Mouse (Mus musculus): Measurements from ENCODE around the gene Vmn2r76. TPM values are rescaled to one million over a fixed set of nuclear protein-coding genes. Genes with fewer than 3 reads are reported as not detected.
"Not testable (repeated sequence)": the region's sequence is repeated elsewhere in the genome, so short reads cannot be mapped to it uniquely, and the experiment has no call there.

Vmn2r76 gene
- polyA plus RNA-seq (2014; fragmentation: Nextera tagmentation; extraction: Ambion mirVana): not detected in 2 replicates

DNA sequence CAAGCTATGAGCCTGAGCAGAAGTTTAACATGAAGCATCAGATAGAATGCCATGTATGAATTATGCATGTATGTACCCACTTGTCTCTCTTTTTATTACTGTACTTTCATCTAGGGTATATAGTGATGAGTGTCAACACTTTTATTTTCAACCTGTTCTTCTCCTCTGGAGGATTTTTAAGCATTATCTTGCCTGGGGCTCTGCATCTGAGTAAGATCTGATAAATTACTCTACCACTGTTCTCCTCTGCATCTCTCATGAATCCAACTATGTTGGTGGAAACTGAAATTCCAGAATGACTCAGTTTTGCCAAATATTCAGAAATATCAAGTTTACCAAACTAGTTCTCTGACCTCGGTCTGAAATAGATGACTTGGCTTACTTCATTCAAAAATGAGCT lies at the start of gene Vmn2r76:
Gene Vmn2r76, minus strand, starts transcription at position 101 of the 400 bp plus-strand sequence.
- Histone ChIP-seq H3K9ac (ENCODE audit: low read length) (no peak within 1 kb of the TSS), H3K4me3 (ENCODE audit: low read depth, low read length) (no peak within 1 kb of the TSS), H3K27me3 (ENCODE audit: control insufficient read depth, insufficient read depth, low read length) (no peaks in the 10 kb centered on the region), H3K4me1 (replicated peaks; ENCODE audit: control insufficient read depth, insufficient read depth, low read length) (no peaks in the 10 kb centered on the region), H3K27ac (ENCODE audit: low read depth, low read length) (no peak within 1 kb of the TSS), H3K36me3 (ENCODE audit: control insufficient read depth, insufficient read depth, low read length) (no peaks in the 10 kb centered on the region), H3K9me3 (ENCODE audit: control insufficient read depth, low read length) (no peaks in the 10 kb centered on the region), H3K4me2 (ENCODE audit: low read depth, low read length, severe bottlenecking) (no peak within 1 kb of the TSS)
- ATAC-seq (replicated peaks; ENCODE audit: low FRiP score): no peak
- no peak for DNase-seq (ENCODE audit: low spot score)
- WGBS: 74% methylated on average over 1 of the region's 1 CpGs

DNA sequence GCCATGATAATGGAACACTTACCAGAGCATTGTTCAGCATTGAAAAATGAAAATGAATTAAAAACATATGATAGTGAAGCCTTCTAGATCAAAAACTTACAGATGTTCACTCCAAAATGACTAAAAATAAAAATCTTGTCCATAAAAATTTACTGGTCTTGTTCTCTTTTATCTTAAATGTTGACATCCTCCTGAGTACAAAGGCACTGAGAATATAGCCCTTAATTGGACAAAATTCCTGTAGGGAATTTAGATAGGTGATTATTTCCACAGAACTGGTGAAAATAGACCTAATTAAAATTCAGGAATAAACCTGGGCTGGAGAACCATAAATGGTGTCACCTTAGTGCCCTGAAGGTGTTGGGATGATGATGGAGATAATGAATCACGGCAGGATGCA lies 31.0 kb upstream of the Vmn2r76 start, which contains the start of gene Olfr310:
Gene Olfr310, minus strand, starts transcription at position 101 of the 400 bp plus-strand sequence.
- H3K4me2 ChIP-seq (ENCODE audit: low read depth, low read length, severe bottlenecking): no peak within 1 kb of the TSS
- no peaks in the 10 kb centered on the region for H3K27me3 ChIP-seq (ENCODE audit: control insufficient read depth, insufficient read depth, low read length)
- no peak within 1 kb of the TSS for H3K27ac ChIP-seq (ENCODE audit: low read depth, low read length)
- no peak for ATAC-seq (replicated peaks; ENCODE audit: low FRiP score)
- no peak within 1 kb of the TSS for H3K4me3 ChIP-seq (ENCODE audit: low read depth, low read length)
- no peaks in the 10 kb centered on the region for H3K9me3 ChIP-seq (ENCODE audit: control insufficient read depth, low read length)
- H3K4me1 ChIP-seq (replicated peaks; ENCODE audit: control insufficient read depth, insufficient read depth, low read length): no peaks in the 10 kb centered on the region
- H3K9ac ChIP-seq (ENCODE audit: low read length): no peak within 1 kb of the TSS
- WGBS: 70% methylated on average over 1 of the region's 1 CpGs
- DNase-seq (ENCODE audit: low spot score): no peak
- H3K36me3 ChIP-seq (ENCODE audit: control insufficient read depth, insufficient read depth, low read length): no peaks in the 10 kb centered on the region

DNA sequence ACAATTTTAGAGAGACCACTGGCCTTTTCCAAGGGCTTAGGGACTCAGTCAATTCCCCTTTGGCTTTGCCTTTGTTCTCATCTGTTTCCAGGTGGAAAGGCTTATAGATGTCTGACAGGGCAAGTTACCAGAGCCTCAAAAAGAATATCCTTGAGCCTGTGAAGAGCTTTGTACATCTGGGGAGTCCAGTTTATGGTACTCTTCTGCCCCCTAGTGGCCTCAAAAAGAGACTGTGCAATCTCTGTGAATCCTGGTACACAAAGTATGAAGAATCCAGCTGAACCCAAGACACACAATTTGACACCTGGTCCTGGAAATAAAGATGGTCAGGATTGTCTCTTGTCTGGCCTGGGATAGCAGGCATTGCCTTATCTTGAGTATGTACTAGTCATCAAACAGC lies 34.8 kb downstream of the Vmn2r76 start:
- no peak overlapping the region for H3K9ac ChIP-seq (ENCODE audit: low read length)
- DNase-seq (ENCODE audit: low spot score): no peak
- H3K4me1 ChIP-seq (replicated peaks; ENCODE audit: control insufficient read depth, insufficient read depth, low read length): no peaks in the 10 kb centered on the region
- H3K27me3 ChIP-seq (ENCODE audit: control insufficient read depth, insufficient read depth, low read length): no peaks in the 10 kb centered on the region
- H3K9me3 ChIP-seq (ENCODE audit: control insufficient read depth, low read length): no peaks in the 10 kb centered on the region
- no peaks in the 10 kb centered on the region for H3K36me3 ChIP-seq (ENCODE audit: control insufficient read depth, insufficient read depth, low read length)
- H3K4me3 ChIP-seq (ENCODE audit: low read depth, low read length): no peak overlapping the region
- no peak overlapping the region for H3K4me2 ChIP-seq (ENCODE audit: low read depth, low read length, severe bottlenecking)
- ATAC-seq (replicated peaks; ENCODE audit: low FRiP score): peak; percentile 67
- no peak overlapping the region for H3K27ac ChIP-seq (ENCODE audit: low read depth, low read length)

DNA sequence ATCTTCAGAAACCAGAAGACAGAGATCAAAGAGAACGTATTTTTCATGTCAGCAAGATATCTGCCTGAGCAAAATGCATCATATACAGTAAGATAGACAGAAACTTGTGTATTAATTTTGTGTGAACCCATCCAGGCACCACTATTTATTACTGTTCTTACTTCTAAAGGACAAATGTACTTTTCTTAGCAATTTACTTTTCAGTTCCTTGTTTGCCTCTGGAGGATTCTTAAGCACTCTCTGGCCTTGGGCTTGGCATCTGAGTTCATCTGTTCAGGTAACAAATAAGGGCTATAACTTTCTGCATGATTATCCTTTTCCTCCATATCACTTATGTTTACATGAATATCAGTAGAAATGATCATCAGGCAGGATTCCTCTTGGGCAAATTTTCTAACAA lies 74.4 kb downstream of the Vmn2r76 start, which contains the start of gene Vmn2r75:
Gene Vmn2r75, minus strand, starts transcription at position 101 of the 400 bp plus-strand sequence.
- not testable (repeated sequence) for H3K4me1 ChIP-seq (replicated peaks; ENCODE audit: control insufficient read depth, insufficient read depth, low read length); H3K36me3 ChIP-seq (ENCODE audit: control insufficient read depth, insufficient read depth, low read length); ATAC-seq (replicated peaks; ENCODE audit: low FRiP score); DNase-seq (ENCODE audit: low spot score); H3K27me3 ChIP-seq (ENCODE audit: control insufficient read depth, insufficient read depth, low read length); H3K27ac ChIP-seq (ENCODE audit: low read depth, low read length); H3K4me2 ChIP-seq (ENCODE audit: low read depth, low read length, severe bottlenecking); H3K4me3 ChIP-seq (ENCODE audit: low read depth, low read length); H3K9me3 ChIP-seq (ENCODE audit: control insufficient read depth, low read length); H3K9ac ChIP-seq (ENCODE audit: low read length)
- 59% methylated on average over 1 of the region's 1 CpGs for WGBS

Other genes with a start within 250 kb of the Vmn2r76 start
- gene Vmn2r75, start 74.5 kb downstream of the Vmn2r76 start, polyA plus RNA-seq (2014; fragmentation: Nextera tagmentation; extraction: Ambion mirVana): not detected in 2 replicates
- gene Olfr310, start 30.9 kb upstream of the Vmn2r76 start, polyA plus RNA-seq (2014; fragmentation: Nextera tagmentation; extraction: Ambion mirVana): not detected in 2 replicates
- not detected in 2 replicates for gene Olfr309, start 67.4 kb upstream of the Vmn2r76 start, polyA plus RNA-seq (2014; fragmentation: Nextera tagmentation; extraction: Ambion mirVana)
- not detected in 2 replicates for gene Olfr308, start 79.3 kb upstream of the Vmn2r76 start, polyA plus RNA-seq (2014; fragmentation: Nextera tagmentation; extraction: Ambion mirVana)
- gene Olfr307, start 91.3 kb upstream of the Vmn2r76 start, polyA plus RNA-seq (2014; fragmentation: Nextera tagmentation; extraction: Ambion mirVana): not detected in 2 replicates
- gene Olfr305, start 120.6 kb upstream of the Vmn2r76 start, polyA plus RNA-seq (2014; fragmentation: Nextera tagmentation; extraction: Ambion mirVana): not detected in 2 replicates
- not detected in 2 replicates for gene Olfr304, start 140.3 kb upstream of the Vmn2r76 start, polyA plus RNA-seq (2014; fragmentation: Nextera tagmentation; extraction: Ambion mirVana)
- gene Olfr303, start 151.5 kb upstream of the Vmn2r76 start, polyA plus RNA-seq (2014; fragmentation: Nextera tagmentation; extraction: Ambion mirVana): not detected in 2 replicates
- gene Olfr301, start 157.5 kb upstream of the Vmn2r76 start, polyA plus RNA-seq (2014; fragmentation: Nextera tagmentation; extraction: Ambion mirVana): not detected in 2 replicates
- not detected in 2 replicates for gene Olfr299, start 213.6 kb upstream of the Vmn2r76 start, polyA plus RNA-seq (2014; fragmentation: Nextera tagmentation; extraction: Ambion mirVana)
- not detected in 2 replicates for gene Olfr298, start 246.2 kb upstream of the Vmn2r76 start, polyA plus RNA-seq (2014; fragmentation: Nextera tagmentation; extraction: Ambion mirVana)

Data from forebrain, embryonic 11.5 days (tissue).